Mouse (Mus musculus) liver, embryonic 11.5 days (tissue): ENCODE data around the gene Ttc7b. TPM values are rescaled to one million over a fixed set of nuclear protein-coding genes. Genes with fewer than 3 reads are reported as not detected.
A peak's percentile ranks its signal among the peaks of the same experiment; 100 is the strongest.

ENCODE experiments used
- ATAC-seq: fragments of 200-750 bp; cut with Nextera tagmentation; replicated peaks from 2 replicates; pipeline ENCODE4 v1.8.0; 2017; ENCODE audit warnings: moderate number of reproducible peaks, mild to moderate bottlenecking, moderate TSS enrichment, moderate library complexity; ENCODE audit not compliant: low FRiP score
- DNase-seq: peaks from one replicate; pipeline ENCODE4 v3.0.0-alpha.2; 2017; ENCODE audit warnings: low spot score
- H3K27ac ChIP-seq: fragments of 300-500 bp; sonication (generic); 2 replicates; pipeline ENCODE4 v1.5.1; 2014; ENCODE audit warnings: mild to moderate bottlenecking, low read depth, low read length, control low read depth
- H3K27me3 ChIP-seq: fragments of 300-500 bp; sonication (generic); replicated peaks from 2 replicates; pipeline ENCODE4 v1.6.1; 2014; ENCODE audit warnings: low read length, mixed read lengths; ENCODE audit not compliant: control insufficient read depth, insufficient read depth
- H3K36me3 ChIP-seq: fragments of 300-500 bp; sonication (generic); 2 replicates; pipeline ENCODE4 v1.6.1; 2014; ENCODE audit warnings: mild to moderate bottlenecking, low read length, moderate library complexity, mixed read lengths; ENCODE audit not compliant: control insufficient read depth, insufficient read depth
- H3K4me1 ChIP-seq: fragments of 300-500 bp; sonication (generic); replicated peaks from 2 replicates; pipeline ENCODE4 v1.6.1; 2014; ENCODE audit warnings: low read length, mixed read lengths; ENCODE audit not compliant: control insufficient read depth, insufficient read depth
- H3K4me2 ChIP-seq: fragments of 300-500 bp; sonication (generic); 2 replicates; pipeline ENCODE4 v1.6.1; 2014; ENCODE audit warnings: mild to moderate bottlenecking, control low read depth, moderate library complexity
- H3K4me3 ChIP-seq: fragments of 300-500 bp; sonication (generic); 2 replicates; pipeline ENCODE4 v1.5.1; 2014; ENCODE audit warnings: low read depth, low read length, control low read depth
- H3K9ac ChIP-seq: fragments of 300-500 bp; sonication (generic); 2 replicates; pipeline ENCODE4 v1.6.1; 2014; ENCODE audit warnings: low read depth, low read length, control low read depth
- H3K9me3 ChIP-seq: fragments of 300-500 bp; sonication (generic); 2 replicates; pipeline ENCODE4 v1.6.1; 2016; ENCODE audit warnings: low read length, inconsistent platforms, mixed read lengths; ENCODE audit not compliant: control insufficient read depth
- WGBS: fragments of 180-500 bp; shearing (Covaris S2); extraction: QIAGEN DNeasy Blood & Tissue Kit; methylation state at CpG from one replicate; pipeline ENCODE4 v1.1.7; 2014; 5-methylcytosine and 5-hydroxymethylcytosine counted together
- polyA plus RNA-seq: library from polyadenylated mRNA; unstranded; fragments of >200 nt; fragmentation: Nextera tagmentation; extraction: Ambion mirVana; gene quantifications from 2 replicates; pipeline ENCODE4 v1.2.1, GENCODE M21; 2014

Ttc7b gene
- polyA plus RNA-seq, 1 experiment from 2014 or later, result 6.2 TPM

GRCm38 (mm10) chr12:100479270-100479869, 41.3 kb downstream of the Ttc7b start:
- Histone ChIP-seq H3K27ac (no peak overlapping the region), H3K9ac (no peak overlapping the region), H3K4me3 (no peak overlapping the region), H3K27me3 (no peaks in the 10 kb centered on the region), H3K36me3 (no peaks in the 10 kb centered on the region), H3K4me1 (peaks cover 7% of the 10 kb centered on the region; the same call in 1 of the 2 replicates), H3K4me2 (peak overlapping the region; percentile 9; the same call in 1 of the 2 replicates), H3K9me3 (no peaks in the 10 kb centered on the region)
- DNase-seq (no peak), ATAC-seq (no peak)
- 75% methylated on average over 10 of the region's 10 CpGs for WGBS

- H3K9ac ChIP-seq, result no peak overlapping the region
- H3K36me3 ChIP-seq, result no peaks in the 10 kb centered on the region
- WGBS, result 87% methylated on average over 6 of the region's 6 CpGs
- H3K27me3 ChIP-seq, result no peaks in the 10 kb centered on the region
- no peak for ATAC-seq
- H3K27ac ChIP-seq, result no peak overlapping the region; the same call in 1 of the 2 replicates
- DNase-seq, result no peak
- H3K4me1 ChIP-seq, result peaks cover 7% of the 10 kb centered on the region; the same call in 1 of the 2 replicates
- no peak overlapping the region for H3K4me3 ChIP-seq
- no peaks in the 10 kb centered on the region for H3K9me3 ChIP-seq
- H3K4me2 ChIP-seq, result no peak overlapping the region
These were observed 42.0 kb downstream of the Ttc7b start for GRCm38 (mm10) chr12:100478615-100479014.

GRCm38 (mm10) chr12:100478151-100478550, 42.5 kb downstream of the Ttc7b start:
- 73% methylated on average over 6 of the region's 6 CpGs for WGBS
- H3K9ac ChIP-seq, result no peak overlapping the region

GRCm38 (mm10) chr12:100477474-100477873, 43.2 kb downstream of the Ttc7b start:
- H3K9ac ChIP-seq, result no peak overlapping the region
- no peaks in the 10 kb centered on the region for H3K36me3 ChIP-seq
- peaks cover 7% of the 10 kb centered on the region; the same call in 1 of the 2 replicates for H3K4me1 ChIP-seq
- no peaks in the 10 kb centered on the region for H3K27me3 ChIP-seq
- no peak for ATAC-seq
- no peak overlapping the region for H3K4me2 ChIP-seq
- H3K27ac ChIP-seq, result no peak overlapping the region
- no peak overlapping the region for H3K4me3 ChIP-seq
- WGBS, result 85% methylated on average over 6 of the region's 6 CpGs
- H3K9me3 ChIP-seq, result no peaks in the 10 kb centered on the region
- DNase-seq, result no peak

More at GRCm38 (mm10) chr12:100478151-100478550, 42.5 kb downstream of the Ttc7b start:
- H3K4me3 ChIP-seq, result no peak overlapping the region
- no peaks in the 10 kb centered on the region for H3K36me3 ChIP-seq
- DNase-seq (no peak), ATAC-seq (no peak)
- H3K4me2 ChIP-seq, result no peak overlapping the region
- no peaks in the 10 kb centered on the region for H3K27me3 ChIP-seq
- no peak overlapping the region for H3K27ac ChIP-seq
- H3K9me3 ChIP-seq, result no peaks in the 10 kb centered on the region
- peaks cover 7% of the 10 kb centered on the region; the same call in 1 of the 2 replicates for H3K4me1 ChIP-seq

GRCm38 (mm10) chr12:100476351-100476750, 44.3 kb downstream of the Ttc7b start:
- H3K4me1 ChIP-seq, result peaks cover 7% of the 10 kb centered on the region; the same call in 1 of the 2 replicates

GRCm38 (mm10) chr12:100475489-100475888, 45.1 kb downstream of the Ttc7b start:
- no peaks in the 10 kb centered on the region for H3K36me3 ChIP-seq
- 60% methylated on average over 3 of the region's 3 CpGs for WGBS

More at GRCm38 (mm10) chr12:100476351-100476750, 44.3 kb downstream of the Ttc7b start:
- Histone ChIP-seq H3K27me3 (no peaks in the 10 kb centered on the region), H3K9me3 (no peaks in the 10 kb centered on the region), H3K27ac (no peak overlapping the region), H3K4me3 (no peak overlapping the region), H3K9ac (no peak overlapping the region), H3K4me2 (no peak overlapping the region), H3K36me3 (no peaks in the 10 kb centered on the region)
- ATAC-seq (no peak), DNase-seq (no peak)

GRCm38 (mm10) chr12:100474661-100475321, 45.8 kb downstream of the Ttc7b start:
- WGBS, result 78% methylated on average over 3 of the region's 3 CpGs
- DNase-seq (no peak), ATAC-seq (no peak)
- no peak overlapping the region for H3K9ac ChIP-seq
- H3K4me1 ChIP-seq, result peaks cover 7% of the 10 kb centered on the region; the same call in 1 of the 2 replicates
- H3K27me3 ChIP-seq, result no peaks in the 10 kb centered on the region
- H3K4me3 ChIP-seq, result no peak overlapping the region
- H3K27ac ChIP-seq, result no peak overlapping the region
- H3K36me3 ChIP-seq, result no peaks in the 10 kb centered on the region
- H3K4me2 ChIP-seq, result no peak overlapping the region
- no peaks in the 10 kb centered on the region for H3K9me3 ChIP-seq

More at GRCm38 (mm10) chr12:100475489-100475888, 45.1 kb downstream of the Ttc7b start:
- Histone ChIP-seq H3K4me3 (no peak overlapping the region), H3K9me3 (no peaks in the 10 kb centered on the region), H3K27me3 (no peaks in the 10 kb centered on the region), H3K4me1 (peaks cover 7% of the 10 kb centered on the region; the same call in 1 of the 2 replicates), H3K9ac (no peak overlapping the region), H3K27ac (no peak overlapping the region), H3K4me2 (no peak overlapping the region)
- DNase-seq (no peak), ATAC-seq (no peak)

GRCm38 (mm10) chr12:100470295-100470694, 50.3 kb downstream of the Ttc7b start:
- Histone ChIP-seq H3K4me3 (no peak overlapping the region), H3K4me2 (no peak overlapping the region), H3K27ac (no peak overlapping the region), H3K27me3 (no peaks in the 10 kb centered on the region), H3K36me3 (no peaks in the 10 kb centered on the region), H3K9ac (no peak overlapping the region), H3K9me3 (no peaks in the 10 kb centered on the region), H3K4me1 (no peaks in the 10 kb centered on the region)
- no peak for ATAC-seq
- no peak for DNase-seq
- WGBS, result 82% methylated on average over 9 of the region's 9 CpGs
